Mouse (Mus musculus): ENCODE measurements around the gene Csnk1g1. TPM values are rescaled to one million over a fixed set of nuclear protein-coding genes. Genes with fewer than 3 reads are reported as not detected.

Gene Csnk1g1
- total RNA-seq, 1 experiment: 23.5 TPM

- H3K9ac ChIP-seq (ENCODE audit: insufficient read depth, low read depth, low read length, poor library complexity, severe bottlenecking): no peak overlapping the region
- H3K4me1 ChIP-seq (ENCODE audit: control insufficient read depth in 2 of 2, insufficient read depth in 2 of 2, low read length in 2 of 2, poor library complexity in 1 of 2): no peaks in the 10 kb centered on the region
- H3K9me3 ChIP-seq (ENCODE audit: control insufficient read depth, insufficient read depth, low read depth, low read length): no peaks in the 10 kb centered on the region
- peak; percentile 71 for TF ChIP-seq MAFK (IDR thresholded peaks at IDR 0.05; ENCODE audit: insufficient read depth, low read depth, low read length)
- no peak for TF ChIP-seq ZNF384 (IDR thresholded peaks at IDR 0.05; ENCODE audit: low read depth, low read length)
- H3K36me3 ChIP-seq (ENCODE audit: control insufficient read depth, insufficient read depth, low read length, poor library complexity, severe bottlenecking): no peaks in the 10 kb centered on the region
- H3K4me3 ChIP-seq (ENCODE audit: insufficient read depth in 1 of 2, low read depth in 1 of 2, low read length in 2 of 2, poor library complexity in 1 of 2, severe bottlenecking in 1 of 2): no peak overlapping the region
- no peak overlapping the region for H3K27ac ChIP-seq (ENCODE audit: insufficient read depth, low read depth, low read length, poor library complexity, severe bottlenecking)
- no peak for DNase-seq (ENCODE audit: low read depth, low spot score)
- in situ Hi-C loops (cut with MboI; ENCODE audit: low sequenced_read_pairs in 2 of 2, unreplicated experiment in 2 of 2): no loop called here
These were observed 28.8 kb downstream of the Csnk1g1 start for GRCm38 (mm10) chr9:65937566-65937965.

- no peak for DNase-seq (ENCODE audit: low read depth, low spot score)
- in situ Hi-C loops (cut with MboI; ENCODE audit: low sequenced_read_pairs in 2 of 2, unreplicated experiment in 2 of 2): no loop called here
- Histone ChIP-seq H3K9me3 (ENCODE audit: control insufficient read depth, insufficient read depth, low read depth, low read length) (no peaks in the 10 kb centered on the region), H3K4me1 (ENCODE audit: control insufficient read depth in 2 of 2, insufficient read depth in 2 of 2, low read length in 2 of 2, poor library complexity in 1 of 2) (no peaks in the 10 kb centered on the region), H3K27ac (ENCODE audit: insufficient read depth, low read depth, low read length, poor library complexity, severe bottlenecking) (no peak overlapping the region), H3K4me3 (ENCODE audit: insufficient read depth in 1 of 2, low read depth in 1 of 2, low read length in 2 of 2, poor library complexity in 1 of 2, severe bottlenecking in 1 of 2) (no peak overlapping the region), H3K9ac (ENCODE audit: insufficient read depth, low read depth, low read length, poor library complexity, severe bottlenecking) (no peak overlapping the region), H3K36me3 (ENCODE audit: control insufficient read depth, insufficient read depth, low read length, poor library complexity, severe bottlenecking) (peaks cover 4% of the 10 kb centered on the region; the same call in 1 of the 2 replicates)
- no peak for TF ChIP-seq ZNF384 (IDR thresholded peaks at IDR 0.05; ENCODE audit: low read depth, low read length)
- TF ChIP-seq CHD2 (IDR thresholded peaks at IDR 0.05; ENCODE audit: low read depth, low read length): no peak
- TF ChIP-seq HCFC1 (IDR thresholded peaks at IDR 0.05; ENCODE audit: borderline replicate concordance, insufficient read depth, low read length): no peak
- TF ChIP-seq MAFK (IDR thresholded peaks at IDR 0.05; ENCODE audit: insufficient read depth, low read depth, low read length): no peak
- TF ChIP-seq ZC3H11A (IDR thresholded peaks at IDR 0.05; ENCODE audit: borderline replicate concordance, low read depth, low read length): no peak
These were observed 42.4 kb downstream of the Csnk1g1 start for GRCm38 (mm10) chr9:65951082-65951587.

- no peak overlapping the region for H3K9ac ChIP-seq (ENCODE audit: insufficient read depth, low read depth, low read length, poor library complexity, severe bottlenecking)
- no peaks in the 10 kb centered on the region for H3K36me3 ChIP-seq (ENCODE audit: control insufficient read depth, insufficient read depth, low read length, poor library complexity, severe bottlenecking)
- H3K4me1 ChIP-seq (ENCODE audit: control insufficient read depth in 2 of 2, insufficient read depth in 2 of 2, low read length in 2 of 2, poor library complexity in 1 of 2): no peaks in the 10 kb centered on the region
- no peak for TF ChIP-seq ZC3H11A (IDR thresholded peaks at IDR 0.05; ENCODE audit: borderline replicate concordance, low read depth, low read length)
- TF ChIP-seq MAFK (IDR thresholded peaks at IDR 0.05; ENCODE audit: insufficient read depth, low read depth, low read length): no peak
- no peak for TF ChIP-seq CHD2 (IDR thresholded peaks at IDR 0.05; ENCODE audit: low read depth, low read length)
- no peak for TF ChIP-seq ZNF384 (IDR thresholded peaks at IDR 0.05; ENCODE audit: low read depth, low read length)
- no peak for TF ChIP-seq HCFC1 (IDR thresholded peaks at IDR 0.05; ENCODE audit: borderline replicate concordance, insufficient read depth, low read length)
- H3K4me3 ChIP-seq (ENCODE audit: insufficient read depth in 1 of 2, low read depth in 1 of 2, low read length in 2 of 2, poor library complexity in 1 of 2, severe bottlenecking in 1 of 2): no peak overlapping the region
- in situ Hi-C loops (cut with MboI; ENCODE audit: low sequenced_read_pairs in 2 of 2, unreplicated experiment in 2 of 2): no loop called here
- no peak for DNase-seq (ENCODE audit: low read depth, low spot score)
- no peaks in the 10 kb centered on the region for H3K9me3 ChIP-seq (ENCODE audit: control insufficient read depth, insufficient read depth, low read depth, low read length)
- no peak overlapping the region for H3K27ac ChIP-seq (ENCODE audit: insufficient read depth, low read depth, low read length, poor library complexity, severe bottlenecking)
These were observed 61.3 kb downstream of the Csnk1g1 start for GRCm38 (mm10) chr9:65970009-65970408.

GRCm38 (mm10) chr9:65973206-65973605 is 64.5 kb downstream of the Csnk1g1 start:
- no peak overlapping the region for H3K4me3 ChIP-seq (ENCODE audit: insufficient read depth in 1 of 2, low read depth in 1 of 2, low read length in 2 of 2, poor library complexity in 1 of 2, severe bottlenecking in 1 of 2)
- TF ChIP-seq CHD2 (IDR thresholded peaks at IDR 0.05; ENCODE audit: low read depth, low read length): no peak
- TF ChIP-seq MAFK (IDR thresholded peaks at IDR 0.05; ENCODE audit: insufficient read depth, low read depth, low read length): no peak
- TF ChIP-seq ZC3H11A (IDR thresholded peaks at IDR 0.05; ENCODE audit: borderline replicate concordance, low read depth, low read length): no peak
- TF ChIP-seq HCFC1 (IDR thresholded peaks at IDR 0.05; ENCODE audit: borderline replicate concordance, insufficient read depth, low read length): no peak
- no peak for TF ChIP-seq ZNF384 (IDR thresholded peaks at IDR 0.05; ENCODE audit: low read depth, low read length)
- no peaks in the 10 kb centered on the region for H3K36me3 ChIP-seq (ENCODE audit: control insufficient read depth, insufficient read depth, low read length, poor library complexity, severe bottlenecking)
- in situ Hi-C loops (cut with MboI; ENCODE audit: low sequenced_read_pairs in 2 of 2, unreplicated experiment in 2 of 2): no loop called here
- DNase-seq (ENCODE audit: low read depth, low spot score): no peak
- no peak overlapping the region for H3K9ac ChIP-seq (ENCODE audit: insufficient read depth, low read depth, low read length, poor library complexity, severe bottlenecking)
- H3K27ac ChIP-seq (ENCODE audit: insufficient read depth, low read depth, low read length, poor library complexity, severe bottlenecking): no peak overlapping the region
- no peaks in the 10 kb centered on the region for H3K9me3 ChIP-seq (ENCODE audit: control insufficient read depth, insufficient read depth, low read depth, low read length)
- H3K4me1 ChIP-seq (ENCODE audit: control insufficient read depth in 2 of 2, insufficient read depth in 2 of 2, low read length in 2 of 2, poor library complexity in 1 of 2): no peaks in the 10 kb centered on the region

GRCm38 (mm10) chr9:65975886-65976285 is 67.2 kb downstream of the Csnk1g1 start:
- H3K36me3 ChIP-seq (ENCODE audit: control insufficient read depth, insufficient read depth, low read length, poor library complexity, severe bottlenecking): no peaks in the 10 kb centered on the region
- no peak overlapping the region for H3K4me3 ChIP-seq (ENCODE audit: insufficient read depth in 1 of 2, low read depth in 1 of 2, low read length in 2 of 2, poor library complexity in 1 of 2, severe bottlenecking in 1 of 2)
- DNase-seq (ENCODE audit: low read depth, low spot score): no peak
- H3K4me1 ChIP-seq (ENCODE audit: control insufficient read depth in 2 of 2, insufficient read depth in 2 of 2, low read length in 2 of 2, poor library complexity in 1 of 2): no peaks in the 10 kb centered on the region
- no peak for TF ChIP-seq MAFK (IDR thresholded peaks at IDR 0.05; ENCODE audit: insufficient read depth, low read depth, low read length)
- TF ChIP-seq ZNF384 (IDR thresholded peaks at IDR 0.05; ENCODE audit: low read depth, low read length): no peak
- no peak for TF ChIP-seq HCFC1 (IDR thresholded peaks at IDR 0.05; ENCODE audit: borderline replicate concordance, insufficient read depth, low read length)
- in situ Hi-C loops (cut with MboI; ENCODE audit: low sequenced_read_pairs in 2 of 2, unreplicated experiment in 2 of 2): no loop called here
- no peaks in the 10 kb centered on the region for H3K9me3 ChIP-seq (ENCODE audit: control insufficient read depth, insufficient read depth, low read depth, low read length)
- no peak overlapping the region for H3K27ac ChIP-seq (ENCODE audit: insufficient read depth, low read depth, low read length, poor library complexity, severe bottlenecking)
- no peak overlapping the region for H3K9ac ChIP-seq (ENCODE audit: insufficient read depth, low read depth, low read length, poor library complexity, severe bottlenecking)
